Mouse (Mus musculus): ENCODE data around the gene Adora3.

- no peak for TF ChIP-seq POLR2A (IDR thresholded peaks at IDR 0.05; ENCODE audit: insufficient read depth, low read depth, low read length)
- TF ChIP-seq CTCF (IDR thresholded peaks at IDR 0.05) = no peak
These were observed 57.0 kb downstream of the Adora3 start for GRCm38 (mm10) chr3:105927561-105928194.

All from heart, adult 2 months (tissue).